ENCODE assay signal across 10 mouse cellular contexts in the genomic region with DNA sequence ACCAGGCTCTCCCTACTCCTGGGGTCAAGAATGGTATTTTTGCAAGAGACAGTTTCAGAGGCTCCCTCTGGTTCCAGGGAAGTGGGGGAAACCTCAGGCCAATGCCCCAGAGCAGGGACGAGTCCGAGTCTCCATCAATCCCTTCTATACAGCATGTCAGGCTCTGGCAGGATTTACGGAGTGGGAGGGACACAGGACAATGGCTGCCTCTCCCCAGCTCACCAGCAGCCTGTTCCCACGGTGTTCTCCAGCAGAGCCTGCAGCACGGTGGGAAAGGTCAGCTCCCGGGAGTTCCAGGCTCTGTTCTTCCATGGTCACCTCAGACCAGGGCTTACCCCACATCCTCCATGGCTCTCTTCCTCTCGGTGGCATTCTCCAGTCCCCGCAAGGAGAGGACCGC.
A peak's percentile ranks its signal among the peaks of the same experiment; 100 is the strongest.
DNase-seq lines count a peak whose midpoint lies in the region; ATAC-seq and TF ChIP-seq lines count a peak whose summit lies in the region.
"Had no signal": no experiment of that assay in that cellular context is flagged by ENCODE, and none has a peak within 500 bp of the region (broad histone marks: within the 10 kb centered on the region; RNA-seq: fewer than 3 reads in every experiment).

No protein-coding gene starts in this region.

- peak; percentile 69; the same call in 1 of the 2 replicates for ATAC-seq in kidney, embryonic 14.5 days (ENCODE audit: low FRiP score, low TSS enrichment)
- no peak for ATAC-seq in embryonic facial prominence, embryonic 12.5 days (ENCODE audit: insufficient number of reproducible peaks, insufficient read depth, low FRiP score, low TSS enrichment)
- ATAC-seq in hindbrain, postnatal 0 days, result peak; percentile 75; the same call in 1 of the 2 replicates
- peak; percentile 88 for ATAC-seq in neural tube, embryonic 13.5 days (ENCODE audit: low read depth)

- no peaks in the 10 kb centered on the region for H3K27me3 ChIP-seq in kidney, embryonic 14.5 days (ENCODE audit: control insufficient read depth, insufficient read depth, low read length)
- H3K27me3 ChIP-seq in embryonic facial prominence, embryonic 12.5 days, result no peaks in the 10 kb centered on the region
- H3K27me3 ChIP-seq in hindbrain, postnatal 0 days (ENCODE audit: insufficient read depth, low read length), result no peaks in the 10 kb centered on the region
- H3K27me3 ChIP-seq in neural tube, embryonic 13.5 days, result no peaks in the 10 kb centered on the region

- no peak for TF ChIP-seq CTCF in hindbrain, postnatal 0 days (IDR thresholded peaks at IDR 0.05; ENCODE audit: low read depth)

- no peak overlapping the region for H3K4me2 ChIP-seq in kidney, embryonic 14.5 days (replicated peaks; ENCODE audit: low read depth, low read length)
- no peak overlapping the region for H3K4me2 ChIP-seq in embryonic facial prominence, embryonic 12.5 days (replicated peaks)
- H3K4me2 ChIP-seq in hindbrain, postnatal 0 days (ENCODE audit: low read depth, low read length), result no peak overlapping the region
- no peak overlapping the region for H3K4me2 ChIP-seq in neural tube, embryonic 13.5 days

- peaks cover 5% of the 10 kb centered on the region; the same call in 1 of the 2 replicates for H3K4me1 ChIP-seq in kidney, embryonic 14.5 days (ENCODE audit: control insufficient read depth, insufficient read depth, low read length)
- peaks cover 10% of the 10 kb centered on the region; the same call in 1 of the 2 replicates for H3K4me1 ChIP-seq in embryonic facial prominence, embryonic 12.5 days
- no peaks in the 10 kb centered on the region for H3K4me1 ChIP-seq in hindbrain, postnatal 0 days (ENCODE audit: insufficient read depth, low read length)
- peaks cover 21% of the 10 kb centered on the region for H3K4me1 ChIP-seq in neural tube, embryonic 13.5 days (replicated peaks)

- H3K9me3 ChIP-seq in kidney, embryonic 14.5 days (ENCODE audit: control insufficient read depth, low read length), result no peaks in the 10 kb centered on the region
- no peaks in the 10 kb centered on the region for H3K9me3 ChIP-seq in embryonic facial prominence, embryonic 12.5 days
- no peaks in the 10 kb centered on the region for H3K9me3 ChIP-seq in hindbrain, postnatal 0 days (ENCODE audit: low read length)
- H3K9me3 ChIP-seq in neural tube, embryonic 13.5 days, result no peaks in the 10 kb centered on the region

- H3K36me3 ChIP-seq in kidney, embryonic 14.5 days (ENCODE audit: control insufficient read depth, insufficient read depth, low read length), result no peaks in the 10 kb centered on the region
- no peaks in the 10 kb centered on the region for H3K36me3 ChIP-seq in embryonic facial prominence, embryonic 12.5 days
- no peaks in the 10 kb centered on the region for H3K36me3 ChIP-seq in hindbrain, postnatal 0 days (ENCODE audit: insufficient read depth, low read length)
- H3K36me3 ChIP-seq in neural tube, embryonic 13.5 days, result no peaks in the 10 kb centered on the region

- DNase-seq in kidney, adult 11 months, result no peak
- peak; percentile 41 for DNase-seq in hindbrain, postnatal 0 days (ENCODE audit: low spot score)
- DNase-seq in ovary, postnatal 36 days (ENCODE audit: low spot score), result no peak
- DNase-seq in layer of hippocampus, postnatal 10 days (ENCODE audit: low spot score in 2 of 2), result no peak
- DNase-seq in cerebellum, adult 8-10 months, result no peak
- DNase-seq: B cell, adult 2 months; heart, postnatal 4 days had no signal

- peak overlapping the region; percentile 4; the same call in 1 of the 2 replicates for H3K27ac ChIP-seq in kidney, embryonic 14.5 days (ENCODE audit: low read depth, low read length)
- 0 out of 2 replicates have a peak overlapping the region, but pooled peaks have one; percentile 24 for H3K27ac ChIP-seq in embryonic facial prominence, embryonic 12.5 days
- H3K27ac ChIP-seq in hindbrain, postnatal 0 days, result peak overlapping the region; percentile 36; the same call in 1 of the 2 replicates
- H3K27ac ChIP-seq in neural tube, embryonic 13.5 days (replicated peaks), result peak overlapping the region; percentile 59; the same call in 1 of the 2 replicates

- no peak overlapping the region for H3K4me3 ChIP-seq in kidney, embryonic 14.5 days (ENCODE audit: low read length)
- H3K4me3 ChIP-seq in embryonic facial prominence, embryonic 12.5 days, result no peak overlapping the region
- H3K4me3 ChIP-seq in hindbrain, postnatal 0 days (ENCODE audit: low read length), result no peak overlapping the region
- no peak overlapping the region for H3K4me3 ChIP-seq in neural tube, embryonic 13.5 days

- WGBS in kidney, embryonic 14.5 days, result 21% methylated on average over 9 of the region's 9 CpGs
- 26% methylated on average over 9 of the region's 9 CpGs for WGBS in embryonic facial prominence, embryonic 12.5 days
- WGBS in hindbrain, postnatal 0 days, result 12% methylated on average over 9 of the region's 9 CpGs
- 3% methylated on average over 9 of the region's 9 CpGs for whole genome bisulfite sequencing in neural tube, embryonic 13.5 days

- H3K9ac ChIP-seq in kidney, embryonic 14.5 days (ENCODE audit: low read depth, low read length), result no peak overlapping the region
- H3K9ac ChIP-seq in embryonic facial prominence, embryonic 12.5 days, result no peak overlapping the region
- no peak overlapping the region for H3K9ac ChIP-seq in hindbrain, postnatal 0 days (replicated peaks; ENCODE audit: low read length)
- H3K9ac ChIP-seq in neural tube, embryonic 13.5 days, result no peak overlapping the region

Comparison
In these comparisons a context has a peak if more than half of its experiments do, and no peak if none do; other contexts are left out.
1. H3K27ac ChIP-seq: peak in every context shown above with its lines; median percentile 59 in neural tube, embryonic 13.5 days; 36 in hindbrain, postnatal 0 days; 24 in embryonic facial prominence, embryonic 12.5 days; 4 in kidney, embryonic 14.5 days.